Mouse (Mus musculus) macrophage (primary cell): ENCODE data around the gene March9. TPM values are rescaled to one million over a fixed set of nuclear protein-coding genes. Genes with fewer than 3 reads are reported as not detected.

Experiments
- H3K27ac ChIP-seq: fragments of 350-480 bp; formaldehyde crosslinking; 2 replicates; pipeline ENCODE4 v1.9.0; 2021
- H3K36me3 ChIP-seq: fragments of 350-480 bp; formaldehyde crosslinking; 2 replicates; pipeline ENCODE4 v1.9.0; 2021; ENCODE audit errors: inconsistent target
- H3K4me3 ChIP-seq: fragments of 350-480 bp; formaldehyde crosslinking; 2 replicates; pipeline ENCODE4 v1.9.0; 2021; ENCODE audit errors: inconsistent target
- H3K79me2 ChIP-seq: fragments of 350-480 bp; formaldehyde crosslinking; 2 replicates; pipeline ENCODE4 v1.9.0; 2021; ENCODE audit errors: inconsistent target
- WGBS: methylation state at CpG from one replicate; pipeline ENCODE4 v1.1.7; 2026; ENCODE audit warnings: inconsistent platforms; ENCODE audit not compliant: missing documents; 5-methylcytosine and 5-hydroxymethylcytosine counted together
- polyA plus RNA-seq: library from polyadenylated mRNA; stranded (reverse); fragments of 250-400 nt; gene quantifications from 3 replicates; pipeline ENCODE4 v1.2.4, GENCODE M21; 2018; ENCODE audit warnings: inconsistent platforms

March9 gene
- polyA plus RNA-seq, 1 experiment from 2014 or later: 1.5 TPM

DNA sequence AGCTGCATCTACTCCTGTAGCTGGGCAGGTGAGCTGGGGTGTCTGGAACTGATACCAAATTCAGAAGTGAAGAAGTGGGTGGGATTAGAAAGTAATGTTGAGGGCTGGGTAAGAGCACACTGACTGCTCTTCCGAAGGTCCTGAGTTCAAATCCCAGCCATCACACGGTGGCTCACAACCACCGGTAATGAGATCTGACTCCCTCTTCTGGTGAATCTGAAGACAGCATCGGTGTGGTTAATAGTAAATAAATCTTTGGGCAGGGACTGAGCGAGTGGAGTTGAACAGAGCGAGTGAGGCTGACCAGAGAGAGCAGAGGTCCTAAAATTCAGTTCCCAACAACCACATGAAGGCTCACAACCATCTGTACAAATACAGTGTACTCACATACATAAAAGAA, 25.6 kb upstream of the March9 start:
- Histone ChIP-seq H3K27ac (no peak overlapping the region), H3K36me3 (no peaks in the 10 kb centered on the region), H3K4me3 (no peak overlapping the region), H3K79me2 (no peaks in the 10 kb centered on the region)
- 87% methylated on average over 6 of the region's 6 CpGs for WGBS

- Histone ChIP-seq H3K36me3 (no peaks in the 10 kb centered on the region), H3K4me3 (no peak overlapping the region)
- WGBS: 96% methylated on average over 9 of the region's 9 CpGs
These were observed 25.1 kb upstream of the March9 start for GRCm38 (mm10) chr10:127085052-127085451.

GRCm38 (mm10) chr10:127083915-127084306, 23.9 kb upstream of the March9 start:
- WGBS: 87% methylated on average over 5 of the region's 5 CpGs
- no peaks in the 10 kb centered on the region for H3K36me3 ChIP-seq
- H3K79me2 ChIP-seq: no peaks in the 10 kb centered on the region
- no peak overlapping the region for H3K4me3 ChIP-seq
- H3K27ac ChIP-seq: no peak overlapping the region

More at GRCm38 (mm10) chr10:127085052-127085451, 25.1 kb upstream of the March9 start:
- Histone ChIP-seq H3K79me2 (no peaks in the 10 kb centered on the region), H3K27ac (no peak overlapping the region)

DNA sequence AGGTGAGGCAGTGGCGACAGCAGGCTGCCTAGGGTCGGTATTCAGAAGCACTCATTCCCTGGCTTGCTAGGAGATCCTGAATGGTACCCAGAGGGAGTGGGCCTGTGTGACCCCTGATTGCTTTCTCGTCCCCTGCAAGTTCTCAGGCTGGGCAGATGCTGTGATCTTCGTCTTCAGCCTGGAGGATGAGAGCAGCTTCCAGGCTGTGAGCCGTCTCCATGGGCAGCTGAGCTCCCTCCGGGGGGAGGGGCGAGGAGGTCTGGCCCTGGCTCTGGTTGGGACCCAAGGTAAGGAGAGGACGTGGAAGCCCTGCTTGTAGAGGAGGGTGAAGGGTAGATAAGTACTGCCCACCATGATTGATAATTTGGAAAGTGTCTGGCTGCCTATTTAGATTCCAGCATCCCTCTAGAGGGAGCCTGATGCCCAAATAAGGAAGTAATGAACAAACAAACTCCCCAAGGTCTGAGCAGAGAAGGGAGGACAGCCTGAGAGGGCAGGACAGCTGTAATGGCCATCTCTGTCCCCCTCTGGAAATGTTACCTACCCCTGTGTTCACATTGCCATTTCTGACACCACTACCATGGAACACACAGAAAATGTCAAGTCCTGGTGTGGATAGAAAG, 23.4 kb upstream of the March9 start:
- no peaks in the 10 kb centered on the region for H3K36me3 ChIP-seq
- H3K4me3 ChIP-seq: no peak overlapping the region
- 81% methylated on average over 7 of the region's 8 CpGs for WGBS
- H3K79me2 ChIP-seq: no peaks in the 10 kb centered on the region
- H3K27ac ChIP-seq: no peak overlapping the region

GRCm38 (mm10) chr10:127081996-127082620, 22.1 kb upstream of the March9 start:
- 79% methylated on average over 8 of the region's 8 CpGs for WGBS
- H3K4me3 ChIP-seq: no peak overlapping the region
- H3K36me3 ChIP-seq: no peaks in the 10 kb centered on the region
- H3K79me2 ChIP-seq: no peaks in the 10 kb centered on the region; the same call in 1 of the 2 replicates
- no peak overlapping the region for H3K27ac ChIP-seq

- 86% methylated on average over 38 of the region's 48 CpGs for WGBS
- no peaks in the 10 kb centered on the region; the same call in 1 of the 2 replicates for H3K79me2 ChIP-seq
- H3K27ac ChIP-seq: no peak overlapping the region
- H3K4me3 ChIP-seq: no peak overlapping the region
- H3K36me3 ChIP-seq: no peaks in the 10 kb centered on the region
These were observed 21.2 kb upstream of the March9 start for GRCm38 (mm10) chr10:127080901-127081780.

DNA sequence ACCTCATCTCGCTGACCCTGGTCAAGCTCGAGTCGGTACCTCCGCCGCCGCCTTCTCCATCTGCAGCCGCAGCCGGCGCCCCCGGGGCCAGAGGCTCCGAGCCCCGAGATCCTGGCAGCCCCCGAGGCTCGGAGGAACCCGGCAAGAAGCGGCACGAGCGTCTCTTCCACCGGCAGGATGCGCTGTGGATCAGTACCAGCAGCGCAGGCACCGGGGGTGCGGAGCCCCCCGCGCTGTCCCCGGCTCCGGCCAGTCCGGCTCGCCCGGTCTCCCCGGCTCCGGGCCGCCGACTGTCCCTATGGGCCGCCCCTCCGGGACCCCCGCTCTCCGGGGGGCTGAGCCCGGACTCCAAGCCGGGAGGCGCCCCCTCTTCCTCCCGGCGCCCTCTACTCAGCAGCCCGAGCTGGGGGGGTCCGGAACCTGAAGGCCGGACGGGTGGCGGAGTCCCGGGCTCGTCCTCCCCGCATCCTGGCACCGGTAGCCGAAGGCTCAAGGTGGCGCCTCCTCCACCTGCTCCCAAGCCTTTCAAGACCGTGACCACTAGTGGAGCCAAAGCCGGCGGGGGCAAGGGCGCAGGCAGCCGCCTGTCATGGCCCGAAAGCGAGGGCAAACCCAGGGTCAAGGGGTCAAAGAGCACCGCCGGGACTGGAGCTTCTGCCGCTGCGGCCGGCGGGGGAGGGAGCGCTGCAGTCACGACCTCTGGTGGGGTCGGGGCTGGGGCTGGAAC, 19.8 kb upstream of the March9 start:
- WGBS: 95% methylated on average over 49 of the region's 70 CpGs
- Histone ChIP-seq H3K36me3 (no peaks in the 10 kb centered on the region), H3K4me3 (no peak overlapping the region)

DNA sequence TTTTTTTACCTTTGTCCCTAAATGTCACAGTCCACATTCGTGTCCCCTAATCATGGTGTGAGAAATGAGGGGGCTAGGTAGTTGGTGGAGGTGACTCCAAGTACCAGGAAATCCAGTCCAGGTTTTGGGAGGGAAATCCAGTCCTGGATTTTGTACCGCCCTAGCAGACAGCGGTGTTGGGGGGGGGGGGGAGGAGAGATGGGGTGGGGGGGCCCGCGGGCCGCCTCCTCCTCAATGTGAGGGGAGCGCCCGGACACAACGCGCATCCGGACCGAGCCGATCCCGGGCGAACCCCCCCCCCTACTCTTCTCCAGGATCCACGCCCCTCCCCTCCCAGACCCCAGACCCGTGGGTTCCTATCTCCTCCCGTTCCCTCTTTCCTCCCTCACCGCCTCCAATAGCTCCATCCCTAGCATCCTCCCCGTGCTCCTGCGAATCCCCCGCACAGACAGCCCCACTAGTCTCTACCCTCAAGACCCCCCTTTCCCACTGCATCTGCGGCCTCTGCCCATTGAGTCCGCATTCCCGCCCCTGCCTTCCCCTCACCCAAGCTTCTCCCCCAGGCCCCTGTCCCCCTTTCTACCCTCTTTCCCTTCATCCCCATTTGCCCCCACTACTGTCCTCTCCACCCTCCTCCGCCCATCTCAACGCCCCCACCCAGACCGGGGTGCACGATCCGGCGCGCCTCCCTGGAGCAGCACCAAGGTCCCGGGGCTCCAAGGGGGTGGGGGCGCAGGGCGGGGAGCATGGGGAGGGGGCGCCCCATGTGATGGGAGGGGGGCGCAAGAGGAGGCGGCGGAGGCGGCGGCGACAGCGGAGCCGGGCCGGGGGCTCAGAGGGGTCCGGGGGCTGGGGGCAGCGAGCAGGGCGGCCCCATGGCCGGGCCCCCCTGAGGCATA, 18.9 kb upstream of the March9 start:
- Histone ChIP-seq H3K27ac (no peak overlapping the region), H3K36me3 (no peaks in the 10 kb centered on the region), H3K4me3 (no peak overlapping the region), H3K79me2 (no peaks in the 10 kb centered on the region; the same call in 1 of the 2 replicates)
- WGBS: 84% methylated on average over 16 of the region's 49 CpGs

More for the DNA sequence above, 19.8 kb upstream of the March9 start:
- Histone ChIP-seq H3K79me2 (no peaks in the 10 kb centered on the region; the same call in 1 of the 2 replicates), H3K27ac (no peak overlapping the region)

DNA sequence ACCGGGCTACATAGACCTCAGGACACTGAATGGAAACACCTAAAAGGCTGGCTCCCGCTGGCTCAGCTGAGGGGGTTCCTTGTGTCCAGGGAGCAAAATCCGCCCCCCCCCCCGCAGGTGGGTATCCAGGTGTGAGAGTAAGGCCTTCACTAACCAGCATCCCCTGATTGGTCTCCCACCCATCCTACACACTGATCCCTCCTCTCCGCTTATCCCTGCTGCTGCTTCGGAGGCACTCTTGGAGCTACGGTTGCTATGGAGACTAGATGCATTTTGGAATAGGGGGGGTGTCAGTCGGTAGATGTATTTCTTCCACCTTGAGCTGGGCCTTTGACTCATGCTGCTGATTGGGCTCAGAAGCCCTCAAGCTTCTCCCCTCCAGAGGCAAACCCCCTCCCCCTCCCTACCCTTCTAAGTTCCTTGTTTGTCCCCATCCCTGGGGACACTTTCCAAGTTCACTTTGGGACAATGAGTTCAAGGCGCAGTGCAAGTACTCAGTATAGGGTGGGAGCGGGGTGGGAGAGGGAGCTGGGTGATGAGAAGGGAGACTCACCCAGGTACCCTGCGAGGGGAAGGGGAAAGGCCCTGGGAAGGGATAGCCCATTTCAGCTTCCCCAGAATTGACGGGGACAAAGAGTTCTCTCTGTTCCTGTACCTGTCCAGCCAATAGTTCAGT, 18.2 kb upstream of the March9 start:
- no peaks in the 10 kb centered on the region for H3K36me3 ChIP-seq
- H3K4me3 ChIP-seq: no peak overlapping the region
- 77% methylated on average over 12 of the region's 12 CpGs for WGBS
- no peak overlapping the region for H3K27ac ChIP-seq
- no peaks in the 10 kb centered on the region; the same call in 1 of the 2 replicates for H3K79me2 ChIP-seq

DNA sequence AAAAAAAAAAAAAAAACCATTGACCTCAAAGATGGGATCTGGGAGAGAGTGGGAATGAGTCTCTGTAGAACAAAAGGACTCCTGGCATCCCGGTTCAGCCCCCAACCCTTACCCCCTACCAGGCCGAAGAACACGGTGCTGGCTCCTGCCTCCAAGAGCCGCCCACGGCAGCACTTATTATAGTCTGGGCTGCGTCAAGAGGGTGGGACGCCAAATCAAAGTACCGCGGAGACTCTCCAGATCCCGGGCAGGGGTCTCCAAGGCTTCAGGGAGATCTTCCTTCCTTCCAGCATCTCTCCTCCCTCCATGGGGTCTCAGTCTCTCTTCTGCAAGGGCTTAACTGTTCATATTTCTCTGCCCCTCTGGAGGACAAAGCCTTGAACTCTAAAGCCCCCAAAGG, 17.5 kb upstream of the March9 start:
- 82% methylated on average over 7 of the region's 10 CpGs for WGBS
- H3K27ac ChIP-seq: no peak overlapping the region
- H3K36me3 ChIP-seq: no peaks in the 10 kb centered on the region
- no peaks in the 10 kb centered on the region; the same call in 1 of the 2 replicates for H3K79me2 ChIP-seq
- H3K4me3 ChIP-seq: no peak overlapping the region

DNA sequence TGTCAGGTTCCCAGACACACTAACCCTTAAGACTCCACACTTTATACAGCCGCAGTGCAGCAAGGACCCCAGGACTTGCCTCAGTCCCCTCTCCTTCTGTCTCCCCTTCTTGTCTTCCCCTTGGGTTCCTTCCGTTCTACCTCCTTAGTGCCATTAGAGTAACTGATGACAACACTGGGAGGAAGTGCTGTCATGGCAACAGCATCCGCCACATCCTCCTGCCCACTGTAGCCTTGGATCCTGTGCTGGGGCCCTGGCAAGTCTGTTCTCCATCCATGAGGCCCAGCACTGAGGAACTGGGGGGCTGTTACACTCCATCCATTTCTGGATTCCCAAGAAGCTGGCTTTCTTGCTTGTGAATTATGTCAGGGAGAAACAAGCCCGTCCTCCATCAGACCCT, 16.1 kb upstream of the March9 start:
- Histone ChIP-seq H3K4me3 (no peak overlapping the region), H3K79me2 (no peaks in the 10 kb centered on the region; the same call in 1 of the 2 replicates), H3K27ac (no peak overlapping the region), H3K36me3 (no peaks in the 10 kb centered on the region)
- 13% methylated on average over 4 of the region's 4 CpGs for WGBS

DNA sequence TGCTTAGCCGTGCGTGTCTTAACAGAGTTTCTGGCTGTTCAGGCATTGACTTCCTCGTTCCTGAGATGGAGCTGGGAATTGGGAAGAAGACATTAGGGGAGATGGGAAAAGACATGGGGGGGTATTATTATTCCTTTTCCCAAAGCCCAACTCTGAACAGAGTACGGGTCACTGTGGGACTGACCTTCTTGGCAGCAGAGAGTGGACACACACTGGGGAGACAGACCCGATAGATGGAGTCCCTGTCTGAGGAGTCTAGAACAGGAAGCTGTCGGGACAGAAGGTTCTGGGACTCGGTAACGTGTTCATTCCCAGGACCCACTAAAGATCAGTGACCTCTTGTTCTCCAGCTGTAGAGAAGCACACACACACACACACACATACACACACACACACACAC, 15.7 kb upstream of the March9 start:
- Histone ChIP-seq H3K79me2 (no peaks in the 10 kb centered on the region; the same call in 1 of the 2 replicates), H3K27ac (no peak overlapping the region), H3K36me3 (no peaks in the 10 kb centered on the region), H3K4me3 (peak overlapping the region; percentile 0; the same call in 1 of the 2 replicates)
- WGBS: 3% methylated on average over 8 of the region's 8 CpGs

DNA sequence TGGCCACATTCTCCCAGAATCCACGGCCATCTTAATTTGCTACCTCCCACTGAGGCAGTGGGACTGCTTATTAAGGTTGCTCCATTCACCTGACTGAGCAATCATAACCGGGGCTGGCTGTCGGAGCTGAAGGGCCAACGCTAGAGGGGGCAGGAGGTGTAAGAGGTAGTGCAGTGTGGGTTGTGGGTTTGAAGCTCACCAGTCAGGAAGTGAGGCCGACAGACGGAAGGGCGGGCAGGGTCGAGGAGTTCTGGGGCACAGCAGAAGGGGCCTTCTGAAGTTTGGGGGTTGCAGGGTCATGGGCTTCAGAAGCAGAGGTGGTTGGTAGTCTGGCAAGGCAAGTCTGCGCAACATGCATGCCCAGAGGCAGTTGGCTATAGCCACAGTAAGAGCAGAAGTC, 15.1 kb upstream of the March9 start, which contains the start of gene Agap2:
Gene Agap2, plus strand, starts transcription at position 205 of the 400 bp plus-strand sequence.
- WGBS: 16% methylated on average over 9 of the region's 9 CpGs
- Histone ChIP-seq H3K79me2 (peaks cover under 1% of the 10 kb centered on the region; the same call in 1 of the 2 replicates), H3K36me3 (no peaks in the 10 kb centered on the region), H3K4me3 (peak within 1 kb of the TSS; percentile 0; the same call in 1 of the 2 replicates), H3K27ac (no peak within 1 kb of the TSS)
